Mouse (Mus musculus): Measurements from ENCODE around the gene Cntrob. TPM values are rescaled to one million over a fixed set of nuclear protein-coding genes. Genes with fewer than 3 reads are reported as not detected.

Cntrob gene
- polyA plus RNA-seq, 2 experiments = 6.5 to 9.8 TPM

DNA sequence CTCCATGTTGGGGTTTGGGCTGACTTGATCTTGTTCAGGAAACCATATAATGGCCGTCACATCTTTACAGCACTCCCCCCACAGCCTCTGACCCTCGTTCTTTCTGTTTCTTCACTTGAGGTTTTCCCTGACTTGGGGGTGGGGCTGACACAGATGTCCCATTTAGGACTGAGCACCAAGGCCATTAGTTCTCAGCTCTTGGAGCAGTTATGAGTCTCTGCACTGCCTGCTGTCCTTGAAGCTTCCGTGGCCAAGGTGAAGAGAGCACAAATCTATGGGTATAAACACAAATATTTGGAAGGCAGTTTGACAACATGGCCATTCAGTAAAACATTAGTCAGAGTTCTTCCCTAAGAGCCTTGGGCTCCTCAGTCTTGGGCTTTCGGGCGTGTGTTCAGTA, 73.5 kb downstream of the Cntrob start:
- Histone ChIP-seq H3K36me3 (replicated peaks; ENCODE audit: control insufficient read depth, insufficient read depth, low read depth) (no peaks in the 10 kb centered on the region), H3K4me2 (ENCODE audit: low read depth) (no peak overlapping the region), H3K4me1 (replicated peaks; ENCODE audit: control insufficient read depth in 2 of 2, insufficient read depth in 2 of 2, low read length in 1 of 2) (no peaks in the 10 kb centered on the region), H3K9me3 (ENCODE audit: control insufficient read depth, low read length) (no peaks in the 10 kb centered on the region), H3K9ac (replicated peaks) (no peak overlapping the region), H3K27me3 (ENCODE audit: control insufficient read depth, insufficient read depth, low read length) (no peaks in the 10 kb centered on the region), H3K27ac (no peak overlapping the region), H3K4me3 (ENCODE audit: insufficient read depth in 1 of 2, low read depth in 2 of 2, low read length in 2 of 2) (no peak overlapping the region)
- ATAC-seq (ENCODE audit: insufficient read depth) = no peak
- TF ChIP-seq CTCF (IDR thresholded peaks at IDR 0.05; ENCODE audit: low read depth) (no peak), EP300 (IDR thresholded peaks at IDR 0.05; ENCODE audit: low read depth) (no peak)
- no peak for DNase-seq (ENCODE audit: low read depth in 3 of 3, low spot score in 3 of 3)
- 58% methylated on average over 5 of the region's 5 CpGs for WGBS (ENCODE audit: insufficient replicate concordance)

Other genes with a start within 250 kb of the Cntrob start
- gene Vamp2, start 235.3 kb downstream of the Cntrob start, polyA plus RNA-seq (2012; rRNA removed) = 23.0 and 23.1 TPM in 2 replicates
- 11.4 and 12.6 TPM in 2 replicates for gene Vamp2, start 235.3 kb downstream of the Cntrob start, polyA plus RNA-seq (2014; fragmentation: Nextera tagmentation; extraction: Ambion mirVana)
- 1.8 and 1.9 TPM in 2 replicates for gene Per1, start 228.6 kb downstream of the Cntrob start, polyA plus RNA-seq (2012; rRNA removed)
- 3.0 and 4.2 TPM in 2 replicates for gene Per1, start 228.6 kb downstream of the Cntrob start, polyA plus RNA-seq (2014; fragmentation: Nextera tagmentation; extraction: Ambion mirVana)
- gene Hes7, start 203.4 kb downstream of the Cntrob start, polyA plus RNA-seq (2012; rRNA removed) = 0.08 and 0.12 TPM in 2 replicates
- 0.05 TPM in 1 of 2 replicates, not detected in the other for gene Hes7, start 203.4 kb downstream of the Cntrob start, polyA plus RNA-seq (2014; fragmentation: Nextera tagmentation; extraction: Ambion mirVana)
- gene 9130213A22Rik, start 201.2 kb downstream of the Cntrob start, polyA plus RNA-seq (2012; rRNA removed) = 0.05 and 0.08 TPM in 2 replicates
- gene 9130213A22Rik, start 201.2 kb downstream of the Cntrob start, polyA plus RNA-seq (2014; fragmentation: Nextera tagmentation; extraction: Ambion mirVana) = not detected in 2 replicates
- gene Aloxe3, start 197.9 kb downstream of the Cntrob start, polyA plus RNA-seq (2012; rRNA removed) = 0.05 and 0.38 TPM in 2 replicates
- 0.15 TPM in 1 of 2 replicates, not detected in the other for gene Aloxe3, start 197.9 kb downstream of the Cntrob start, polyA plus RNA-seq (2014; fragmentation: Nextera tagmentation; extraction: Ambion mirVana)
- not detected in 2 replicates for gene Alox12b, start 166.8 kb downstream of the Cntrob start, polyA plus RNA-seq (2012; rRNA removed)
- not detected in 2 replicates for gene Alox12b, start 166.8 kb downstream of the Cntrob start, polyA plus RNA-seq (2014; fragmentation: Nextera tagmentation; extraction: Ambion mirVana)
- gene Alox8, start 125.9 kb downstream of the Cntrob start, polyA plus RNA-seq (2012; rRNA removed) = 0.01 and 0.03 TPM in 2 replicates
- not detected in 2 replicates for gene Alox8, start 125.9 kb downstream of the Cntrob start, polyA plus RNA-seq (2014; fragmentation: Nextera tagmentation; extraction: Ambion mirVana)
- not detected in 2 replicates for gene Gucy2e, start 86.7 kb downstream of the Cntrob start, polyA plus RNA-seq (2012; rRNA removed)
- not detected in 2 replicates for gene Gucy2e, start 86.7 kb downstream of the Cntrob start, polyA plus RNA-seq (2014; fragmentation: Nextera tagmentation; extraction: Ambion mirVana)
- gene Trappc1, start 205 bp upstream of the Cntrob start, polyA plus RNA-seq (2012; rRNA removed) = 49.6 and 62.9 TPM in 2 replicates
- gene Trappc1, start 205 bp upstream of the Cntrob start, polyA plus RNA-seq (2014; fragmentation: Nextera tagmentation; extraction: Ambion mirVana) = 101 and 106 TPM in 2 replicates
- gene Kcnab3, start 2.5 kb upstream of the Cntrob start, polyA plus RNA-seq (2012; rRNA removed) = 0.09 and 0.20 TPM in 2 replicates
- gene Kcnab3, start 2.5 kb upstream of the Cntrob start, polyA plus RNA-seq (2014; fragmentation: Nextera tagmentation; extraction: Ambion mirVana) = 0.06 and 0.10 TPM in 2 replicates
- 0.30 and 0.74 TPM in 2 replicates for gene Rnf227, start 16.7 kb upstream of the Cntrob start, polyA plus RNA-seq (2012; rRNA removed)
- gene Rnf227, start 16.7 kb upstream of the Cntrob start, polyA plus RNA-seq (2014; fragmentation: Nextera tagmentation; extraction: Ambion mirVana) = 0.59 and 0.66 TPM in 2 replicates
- 13.7 and 14.3 TPM in 2 replicates for gene Chd3, start 45.6 kb upstream of the Cntrob start, polyA plus RNA-seq (2012; rRNA removed)
- 1.9 and 2.4 TPM in 2 replicates for gene Chd3, start 45.6 kb upstream of the Cntrob start, polyA plus RNA-seq (2014; fragmentation: Nextera tagmentation; extraction: Ambion mirVana)
- gene Naa38, start 71.7 kb upstream of the Cntrob start, polyA plus RNA-seq (2012; rRNA removed) = 70.9 and 76.9 TPM in 2 replicates
- 120 and 127 TPM in 2 replicates for gene Naa38, start 71.7 kb upstream of the Cntrob start, polyA plus RNA-seq (2014; fragmentation: Nextera tagmentation; extraction: Ambion mirVana)
- gene Cyb5d1, start 71.9 kb upstream of the Cntrob start, polyA plus RNA-seq (2012; rRNA removed) = 4.8 and 8.3 TPM in 2 replicates
- 6.2 and 7.3 TPM in 2 replicates for gene Cyb5d1, start 71.9 kb upstream of the Cntrob start, polyA plus RNA-seq (2014; fragmentation: Nextera tagmentation; extraction: Ambion mirVana)
- 3.7 and 5.3 TPM in 2 replicates for gene Tmem88, start 74.5 kb upstream of the Cntrob start, polyA plus RNA-seq (2012; rRNA removed)
- gene Tmem88, start 74.5 kb upstream of the Cntrob start, polyA plus RNA-seq (2014; fragmentation: Nextera tagmentation; extraction: Ambion mirVana) = 4.6 TPM in 2 replicates
- 1.1 and 1.4 TPM in 2 replicates for gene Kdm6b, start 89.9 kb upstream of the Cntrob start, polyA plus RNA-seq (2012; rRNA removed)
- 2.9 TPM in 2 replicates for gene Kdm6b, start 89.9 kb upstream of the Cntrob start, polyA plus RNA-seq (2014; fragmentation: Nextera tagmentation; extraction: Ambion mirVana)
- gene Dnah2, start 225.3 kb upstream of the Cntrob start, polyA plus RNA-seq (2012; rRNA removed) = 0.03 TPM in 2 replicates
- gene Dnah2, start 225.3 kb upstream of the Cntrob start, polyA plus RNA-seq (2014; fragmentation: Nextera tagmentation; extraction: Ambion mirVana) = 0.01 TPM in 2 replicates
- gene Efnb3, start 236.4 kb upstream of the Cntrob start, polyA plus RNA-seq (2012; rRNA removed) = 1.0 TPM in 2 replicates
- gene Efnb3, start 236.4 kb upstream of the Cntrob start, polyA plus RNA-seq (2014; fragmentation: Nextera tagmentation; extraction: Ambion mirVana) = 0.13 and 0.14 TPM in 2 replicates